Mouse (Mus musculus) urinary bladder, postnatal 36 days (tissue): ENCODE results near the gene Fam155a.
"Not testable (repeated sequence)": the region's sequence is repeated elsewhere in the genome, so short reads cannot be mapped to it uniquely, and the experiment has no call there.

Experiments used
- DNase-seq, 2 experiments: peaks; one replicate each; pipeline ENCODE4 v3.0.0; 2022; ENCODE audit warnings: low spot score in 2 of 2, mixed read lengths in 1 of 2

The Fam155a gene

GRCm38 (mm10) chr8:9770999-9771605, at the start of gene Fam155a:
Gene Fam155a, minus strand, starts transcription at chr8:9771161.
- no peak for DNase-seq

GRCm38 (mm10) chr8:9813273-9813946, 42.4 kb upstream of the Fam155a start:
- no peak for DNase-seq

GRCm38 (mm10) chr8:9810955-9811530, 40.1 kb upstream of the Fam155a start:
- DNase-seq, result peak; percentile 23 to 35

- no peak for DNase-seq
Measured at GRCm38 (mm10) chr8:9808596-9808995, 37.6 kb upstream of the Fam155a start.

GRCm38 (mm10) chr8:9805676-9806075, 34.7 kb upstream of the Fam155a start:
- DNase-seq, result no peak

- not testable (repeated sequence) for DNase-seq
Measured at GRCm38 (mm10) chr8:9800346-9800745, 29.4 kb upstream of the Fam155a start.

GRCm38 (mm10) chr8:9799923-9800322, 29.0 kb upstream of the Fam155a start:
- no peak for DNase-seq

GRCm38 (mm10) chr8:9797514-9797913, 26.6 kb upstream of the Fam155a start:
- DNase-seq, result no peak

- DNase-seq, result no peak
Measured at GRCm38 (mm10) chr8:9795724-9796123, 24.8 kb upstream of the Fam155a start.

- DNase-seq, result no peak
Measured at GRCm38 (mm10) chr8:9793351-9793750, 22.4 kb upstream of the Fam155a start.

- DNase-seq, result no peak
Measured at GRCm38 (mm10) chr8:9780332-9780731, 9.4 kb upstream of the Fam155a start.

- no peak for DNase-seq
Measured at GRCm38 (mm10) chr8:9778148-9778547, 7.2 kb upstream of the Fam155a start.

GRCm38 (mm10) chr8:9776818-9777217, 5.9 kb upstream of the Fam155a start:
- DNase-seq, result no peak

- no peak for DNase-seq
Measured at GRCm38 (mm10) chr8:9772519-9772840, 1.5 kb upstream of the Fam155a start.

GRCm38 (mm10) chr8:9771606-9772518, 901 bp upstream of the Fam155a start:
- no peak for DNase-seq

GRCm38 (mm10) chr8:9770261-9770998, 531 bp downstream of the Fam155a start:
- DNase-seq, result no peak

GRCm38 (mm10) chr8:9769061-9769460, 1.9 kb downstream of the Fam155a start:
- DNase-seq, result peak; percentile 38 to 64

GRCm38 (mm10) chr8:9735169-9735568, 35.8 kb downstream of the Fam155a start:
- no peak for DNase-seq

- DNase-seq, result no peak
Measured at GRCm38 (mm10) chr8:9709791-9710190, 61.2 kb downstream of the Fam155a start.

GRCm38 (mm10) chr8:9707433-9707832, 63.5 kb downstream of the Fam155a start:
- DNase-seq, result no peak

- DNase-seq, result no peak
Measured at GRCm38 (mm10) chr8:9694794-9695193, 76.2 kb downstream of the Fam155a start.

- DNase-seq, result no peak
Measured at GRCm38 (mm10) chr8:9692370-9692769, 78.6 kb downstream of the Fam155a start.
